Mouse (Mus musculus) layer of hippocampus, adult 18-20 months (tissue): ENCODE measurements around the gene Lta. TPM values are rescaled to one million over a fixed set of nuclear protein-coding genes. Genes with fewer than 3 reads are reported as not detected.

ENCODE experiments used
- DNase-seq, 2 experiments: peaks; one replicate each; pipeline ENCODE4 v3.0.0; 2022; ENCODE audit warnings: low spot score in 2 of 2
- total RNA-seq, 2 experiments: library from RNA; stranded (reverse); gene quantifications; 2 replicates each; pipeline ENCODE4 v1.2.3; 2021

Lta gene
- total RNA-seq, 2 experiments from 2014 or later = 0.22 to 0.41 TPM

- no peak for DNase-seq
Measured at GRCm38 (mm10) chr17:35187345-35187744, 17.8 kb downstream of the Lta start.

DNA sequence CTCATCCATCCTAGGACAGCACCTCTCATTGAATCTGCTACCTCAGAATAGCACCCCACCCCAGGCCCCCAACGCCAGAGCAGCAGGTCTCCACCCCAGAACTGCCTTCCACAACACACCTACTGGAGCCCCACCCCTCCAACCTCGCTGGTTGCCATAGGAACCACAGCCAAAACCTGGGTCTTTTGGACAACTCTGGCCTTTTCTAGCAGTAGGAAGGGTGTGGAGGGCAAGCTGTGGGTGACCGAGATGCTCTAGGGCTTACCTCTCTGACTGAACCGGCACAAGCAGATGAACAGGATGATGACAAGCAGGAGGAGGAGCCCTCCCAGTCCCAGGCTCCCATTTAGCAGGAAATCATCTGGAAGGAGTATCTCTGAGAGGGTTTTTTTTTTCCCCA is 18.5 kb downstream of the Lta start:
- DNase-seq = no peak

- peak in 1 of 2 experiments; percentile 54 for DNase-seq
Measured at GRCm38 (mm10) chr17:35185639-35186611, 19.2 kb downstream of the Lta start.

GRCm38 (mm10) chr17:35180093-35180492 is 25.1 kb downstream of the Lta start:
- DNase-seq = no peak

DNA sequence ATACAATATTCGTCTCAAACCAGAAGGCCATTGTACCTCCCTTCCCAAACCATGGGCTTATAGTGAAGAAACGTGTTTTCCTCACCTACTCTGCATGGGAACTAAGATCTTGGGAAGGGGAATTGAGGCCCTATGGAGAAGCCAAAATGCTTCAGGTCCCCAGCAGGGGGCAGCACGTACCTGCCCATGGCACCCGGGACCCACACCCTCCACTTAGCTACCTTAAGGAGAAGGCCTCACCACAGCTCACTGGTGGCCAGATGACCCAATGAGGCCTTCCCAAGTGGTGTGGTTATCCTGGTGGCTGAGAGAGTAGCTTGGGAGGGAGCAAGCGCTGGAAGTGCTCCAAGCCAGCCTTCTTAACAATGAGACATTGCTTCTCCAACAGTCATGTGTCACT is 26.6 kb downstream of the Lta start:
- peak in 1 of 2 experiments; percentile 70 for DNase-seq

- DNase-seq = no peak
Measured at GRCm38 (mm10) chr17:35175968-35176367, 29.2 kb downstream of the Lta start, which contains the start of gene Aif1. Gene Aif1, minus strand, starts transcription at chr17:35176068.

GRCm38 (mm10) chr17:35175382-35175781 is 29.8 kb downstream of the Lta start:
- DNase-seq = no peak

GRCm38 (mm10) chr17:35174201-35174977 is 30.8 kb downstream of the Lta start:
- DNase-seq = no peak

DNA sequence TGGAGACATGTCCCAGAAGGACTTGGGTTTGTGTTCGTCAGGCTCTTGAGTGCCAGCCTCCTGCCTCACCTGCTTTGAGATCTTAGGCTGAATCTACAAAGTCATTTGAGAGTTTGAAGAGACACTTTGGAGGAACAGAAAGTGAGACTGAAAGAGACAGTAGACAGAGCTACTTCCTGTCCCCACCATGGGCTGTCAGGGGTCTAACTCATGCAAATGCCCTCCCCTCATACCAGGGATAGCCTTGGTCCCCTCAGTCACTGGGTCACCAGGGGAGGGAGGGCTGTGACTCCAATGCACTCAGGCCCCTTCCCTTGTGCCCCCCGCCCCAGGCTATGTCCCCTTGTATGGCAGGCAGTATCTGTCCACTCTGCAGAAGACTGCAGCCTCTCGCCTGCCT is 31.8 kb downstream of the Lta start:
- DNase-seq = no peak

DNA sequence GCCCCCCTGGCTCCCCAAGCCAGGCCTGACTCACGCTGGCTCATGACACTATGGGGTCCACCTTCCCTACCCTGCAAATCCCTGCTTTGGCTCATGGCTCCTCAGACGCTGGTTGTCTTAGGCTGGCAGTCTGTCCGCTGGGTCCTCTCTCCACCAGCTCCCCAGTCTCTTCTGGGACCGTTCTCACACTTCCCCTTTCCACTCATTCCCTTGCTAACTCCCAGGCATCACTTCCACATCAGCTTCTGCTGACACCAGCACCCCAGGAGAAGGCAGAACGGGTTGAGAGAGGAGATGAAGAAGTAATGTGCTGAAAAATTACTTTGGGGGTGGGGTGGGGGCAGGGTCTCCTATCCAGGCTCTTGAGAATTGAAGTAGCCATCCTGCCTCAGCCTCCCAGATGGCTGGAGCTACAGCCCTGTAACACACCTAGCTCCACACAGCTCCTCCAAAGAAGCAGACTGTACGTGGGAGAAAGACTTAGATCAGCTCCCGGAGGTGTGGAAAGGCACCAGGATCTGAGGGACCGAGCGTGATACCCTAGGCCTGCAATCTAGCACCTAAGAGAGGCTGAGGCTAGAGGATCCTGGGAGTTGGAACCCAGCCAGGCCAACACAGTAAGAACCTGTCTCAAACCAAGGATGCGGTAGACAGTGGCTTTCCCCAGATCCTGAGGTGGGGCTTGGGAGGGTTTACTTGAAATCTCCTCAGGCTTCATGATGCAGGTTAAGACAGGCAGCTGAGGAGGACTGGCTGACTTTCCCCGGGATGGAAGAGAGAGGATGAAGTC is 32.5 kb downstream of the Lta start:
- no peak for DNase-seq

DNA sequence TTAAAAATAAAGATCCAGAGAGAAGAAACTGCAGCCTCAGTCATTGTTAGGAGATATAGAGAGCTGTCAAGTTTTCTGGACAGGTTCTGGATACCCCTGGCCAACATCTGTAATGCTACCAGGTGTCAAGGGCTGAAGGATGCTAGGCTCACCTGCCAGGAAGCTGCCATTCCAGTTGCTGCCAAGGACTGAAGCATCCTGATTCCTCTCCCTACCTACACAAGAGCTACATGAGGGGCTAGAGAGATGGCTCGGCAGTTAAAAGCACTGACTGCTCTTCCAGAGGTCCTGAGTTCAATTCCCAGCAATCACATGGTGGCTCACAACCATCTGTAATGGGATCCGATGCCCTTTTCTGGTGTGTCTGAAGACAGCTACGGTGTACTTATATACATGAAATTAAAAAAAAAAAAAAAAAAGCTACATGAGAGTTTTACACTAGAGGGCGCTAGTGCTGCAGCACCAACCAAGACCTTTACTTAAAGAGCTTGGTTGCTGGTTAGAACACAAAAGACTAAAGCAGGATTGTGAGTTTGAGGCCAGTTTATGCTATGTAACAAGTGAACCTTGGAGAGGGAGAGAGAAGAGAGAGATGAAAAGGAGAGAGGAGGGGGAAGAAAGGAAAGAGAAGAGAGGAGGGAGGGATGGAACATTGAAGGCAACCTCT is 36.5 kb downstream of the Lta start:
- DNase-seq = no peak

GRCm38 (mm10) chr17:35167794-35168193 is 37.4 kb downstream of the Lta start:
- no peak for DNase-seq

- DNase-seq = peak in 1 of 2 experiments; percentile 74
Measured at GRCm38 (mm10) chr17:35166352-35167035, 38.7 kb downstream of the Lta start.

- DNase-seq = no peak
Measured at GRCm38 (mm10) chr17:35165451-35166155, 39.5 kb downstream of the Lta start.

GRCm38 (mm10) chr17:35164568-35165450 is 40.3 kb downstream of the Lta start, which contains the start of gene Prrc2a:
Gene Prrc2a, minus strand, starts transcription at chr17:35164897.
- peak; percentile 99 for DNase-seq

DNA sequence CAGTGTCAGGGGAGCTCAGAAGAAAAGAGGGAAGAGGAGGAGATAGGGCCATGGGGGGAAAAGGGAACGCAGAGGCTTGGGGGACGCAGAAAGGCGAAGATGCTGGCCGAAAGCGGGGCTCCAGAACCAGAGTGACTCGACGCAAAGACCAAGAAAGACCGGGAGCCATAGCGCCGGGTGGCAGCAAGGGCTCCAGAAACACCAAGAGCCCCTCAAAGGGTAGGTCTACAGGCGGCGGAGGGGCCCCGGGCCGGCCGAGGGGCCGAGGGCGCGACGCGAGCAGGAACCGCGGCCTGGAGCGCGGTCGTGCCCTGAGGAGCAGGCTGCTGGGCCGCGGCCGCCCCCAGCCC is 41.0 kb downstream of the Lta start:
- DNase-seq = no peak

GRCm38 (mm10) chr17:35163326-35164081 is 41.6 kb downstream of the Lta start:
- DNase-seq = no peak

DNA sequence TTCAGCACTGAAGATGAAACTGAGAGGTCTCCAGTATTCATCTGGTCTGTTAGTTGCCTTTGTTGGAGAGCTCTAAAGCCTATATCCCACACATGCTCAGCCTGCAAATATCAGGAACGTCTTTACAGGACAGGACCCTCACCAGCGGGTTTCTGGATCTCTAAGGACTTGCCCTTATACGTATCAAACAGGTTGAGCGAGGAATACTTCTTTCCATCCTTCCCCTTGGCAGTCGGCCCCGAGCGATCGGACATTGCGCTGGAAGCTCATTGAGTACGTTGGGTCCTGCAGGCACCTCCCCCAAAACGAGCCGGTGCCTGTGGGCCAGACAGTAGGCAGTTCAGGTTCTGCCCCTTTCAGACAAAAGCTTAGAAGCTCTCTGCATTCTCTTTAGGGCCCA is 42.4 kb downstream of the Lta start:
- DNase-seq = no peak
